Mouse (Mus musculus): ENCODE results near the gene Tekt5.

DNA sequence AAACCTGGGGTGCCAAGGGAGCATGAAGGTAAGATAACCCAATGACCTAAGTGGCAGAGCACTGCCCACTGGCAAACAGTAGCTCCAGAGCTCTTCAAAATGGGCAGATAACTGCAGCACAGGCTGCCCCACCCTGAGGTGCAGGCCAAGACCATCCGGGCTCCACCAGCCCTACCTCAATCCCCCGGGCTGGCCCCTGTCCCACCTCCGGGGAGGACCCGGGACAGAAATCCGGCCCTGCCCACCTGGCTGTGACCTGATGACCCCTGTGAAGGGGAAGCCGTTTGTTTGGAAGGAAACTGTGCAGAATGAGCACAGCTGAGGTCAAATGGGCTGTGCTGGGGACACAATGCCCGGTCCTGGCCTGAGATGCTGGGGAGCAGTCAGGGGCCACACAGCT, 62.6 kb downstream of the Tekt5 start:
- TF ChIP-seq CTCF (IDR thresholded peaks at IDR 0.05; ENCODE audit: extremely low read depth, insufficient read depth, low read length) (no peak), POLR2A (IDR thresholded peaks at IDR 0.05; ENCODE audit: extremely low read depth, insufficient read depth, low read length) (no peak)

Measured in cortical plate, adult 2 months (tissue).